Mouse (Mus musculus) hindlimb bud, embryonic 11.5 days (tissue): ENCODE measurements around the gene Drg1.
"Not testable (repeated sequence)": the region's sequence is repeated elsewhere in the genome, so short reads cannot be mapped to it uniquely, and the experiment has no call there.

Experiments
- DNase-seq: peaks from one replicate; pipeline ENCODE4 v3.0.0-alpha.2; 2012; ENCODE audit warnings: low read depth, low spot score; ENCODE audit errors: extremely low spot score

Gene Drg1

DNA sequence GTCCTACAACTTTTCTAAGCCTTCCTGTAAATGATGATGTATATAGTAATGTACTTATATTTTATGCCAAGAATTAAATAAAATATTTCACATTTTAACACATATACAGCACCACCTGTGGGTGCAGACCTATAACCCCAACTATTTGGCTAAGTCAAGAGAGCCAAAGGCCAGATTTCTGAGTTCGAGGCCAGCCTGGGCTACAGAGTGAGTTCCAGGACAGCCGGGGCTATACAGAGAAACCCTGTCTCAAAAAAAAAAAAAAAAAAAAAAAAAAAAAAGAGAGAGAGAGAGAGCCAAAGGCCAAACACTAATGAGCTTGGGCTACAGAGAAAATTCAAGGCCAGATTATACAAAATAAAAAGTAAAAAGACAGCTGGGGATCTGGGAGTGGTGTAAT lies 97.2 kb downstream of the Drg1 start:
- DNase-seq: not testable (repeated sequence)

- DNase-seq: not testable (repeated sequence)
These were observed 98.6 kb downstream of the Drg1 start for GRCm38 (mm10) chr11:3167571-3168001.

- DNase-seq: not testable (repeated sequence)
These were observed 99.1 kb downstream of the Drg1 start for GRCm38 (mm10) chr11:3167129-3167528.

- not testable (repeated sequence) for DNase-seq
These were observed 99.9 kb downstream of the Drg1 start for GRCm38 (mm10) chr11:3166321-3166720.

DNA sequence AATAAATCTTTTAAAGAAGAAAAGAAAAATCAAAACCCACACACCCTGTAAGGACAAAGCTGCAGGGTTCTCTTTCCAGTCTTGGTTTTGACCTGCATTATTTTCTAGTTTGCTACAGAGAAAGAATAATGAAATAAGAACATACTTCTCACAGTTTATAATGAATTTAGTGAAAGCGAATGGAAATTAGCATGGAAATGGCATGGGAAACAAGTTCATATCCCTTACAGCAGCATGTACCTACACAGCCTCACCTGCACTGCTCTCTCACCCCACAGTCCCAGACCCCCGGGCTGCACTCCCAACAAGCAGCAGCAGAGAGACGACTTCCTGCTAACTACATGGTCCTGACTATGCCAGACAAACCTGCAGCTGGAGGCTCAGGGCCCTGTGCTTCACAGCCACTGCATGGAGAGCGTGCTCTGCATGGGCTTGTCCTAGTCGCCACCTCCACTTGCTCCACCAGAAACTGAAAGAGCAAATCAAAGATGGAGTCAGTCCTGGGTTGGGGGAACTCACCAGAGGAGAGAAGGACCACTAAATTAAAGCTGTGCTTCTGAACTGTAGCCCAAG lies 100.9 kb downstream of the Drg1 start:
- DNase-seq: not testable (repeated sequence)

- DNase-seq: not testable (repeated sequence)
These were observed 102.6 kb downstream of the Drg1 start for GRCm38 (mm10) chr11:3163661-3164060.

DNA sequence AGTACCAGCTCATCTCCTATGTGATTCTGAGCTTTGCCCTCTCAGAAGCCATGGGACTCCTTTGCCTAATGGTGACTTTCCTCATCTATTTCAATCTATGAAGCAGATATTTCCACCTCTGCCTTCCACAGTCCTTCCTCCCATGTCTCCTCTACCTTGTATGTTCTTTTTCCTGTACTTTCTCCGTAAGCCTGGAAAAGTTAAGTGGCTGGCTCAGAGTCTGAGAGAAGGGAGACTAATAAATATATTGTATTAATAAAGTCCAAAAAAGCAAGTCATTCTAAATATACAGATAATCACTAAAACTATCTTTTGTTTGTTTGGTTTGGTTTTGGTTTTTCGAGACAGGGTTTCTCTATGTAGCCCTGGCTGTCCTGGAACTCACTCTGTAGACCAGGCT lies 103.1 kb downstream of the Drg1 start:
- DNase-seq: not testable (repeated sequence)

DNA sequence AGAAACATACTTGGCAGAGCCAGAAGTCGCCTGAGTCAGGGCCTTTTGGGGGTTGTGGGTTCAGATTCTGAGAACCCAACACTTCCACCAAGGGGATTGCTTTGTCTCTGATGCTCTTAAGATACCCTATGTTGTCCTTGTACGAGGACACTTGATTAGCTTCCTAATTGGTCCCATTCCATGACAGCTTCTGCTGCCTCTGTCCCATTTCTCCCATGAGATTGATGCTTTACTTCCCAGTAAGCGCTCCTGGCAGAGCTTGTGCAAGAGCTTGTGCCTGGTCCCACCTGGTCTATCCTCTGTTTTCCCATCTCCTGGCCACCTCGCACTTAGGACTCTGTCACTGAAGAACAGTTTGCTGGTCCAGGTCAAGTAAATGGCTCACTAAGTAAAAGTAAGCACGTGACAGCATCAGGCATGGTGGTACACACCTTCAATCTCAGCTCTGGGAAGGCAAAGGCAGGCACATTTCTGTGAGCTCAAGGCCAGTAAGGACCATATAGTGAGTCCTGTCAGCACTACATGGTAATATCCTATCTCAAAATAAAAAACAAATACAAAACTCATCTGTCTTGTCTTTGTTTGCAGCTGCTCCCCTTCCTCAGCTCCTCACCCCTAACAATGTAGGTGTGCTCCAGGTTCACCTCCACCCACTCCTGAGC lies 103.8 kb downstream of the Drg1 start:
- DNase-seq: not testable (repeated sequence)

DNA sequence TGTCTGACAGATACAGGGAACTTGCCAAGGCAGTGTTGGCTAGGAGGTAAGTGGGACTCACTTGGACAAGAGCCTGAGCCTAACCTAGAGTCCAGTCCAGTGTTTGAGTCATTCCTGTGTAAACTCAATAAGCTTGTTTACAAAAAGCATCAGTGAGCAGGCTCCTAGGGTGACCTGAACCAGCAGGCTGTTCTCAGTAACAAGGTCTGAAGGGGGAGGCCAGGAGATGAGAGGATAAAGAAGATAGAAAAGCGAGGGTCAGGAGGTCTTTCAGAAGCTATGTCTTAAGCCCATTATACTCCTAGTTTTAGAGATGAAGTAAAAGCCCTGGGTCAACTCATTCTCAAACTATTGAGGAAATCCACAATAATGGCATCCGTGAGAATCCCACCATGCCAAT lies 104.8 kb downstream of the Drg1 start:
- DNase-seq: not testable (repeated sequence)

- not testable (repeated sequence) for DNase-seq
These were observed 107.4 kb downstream of the Drg1 start for GRCm38 (mm10) chr11:3158800-3159199.

- not testable (repeated sequence) for DNase-seq
These were observed 108.2 kb downstream of the Drg1 start for GRCm38 (mm10) chr11:3157996-3158395.

DNA sequence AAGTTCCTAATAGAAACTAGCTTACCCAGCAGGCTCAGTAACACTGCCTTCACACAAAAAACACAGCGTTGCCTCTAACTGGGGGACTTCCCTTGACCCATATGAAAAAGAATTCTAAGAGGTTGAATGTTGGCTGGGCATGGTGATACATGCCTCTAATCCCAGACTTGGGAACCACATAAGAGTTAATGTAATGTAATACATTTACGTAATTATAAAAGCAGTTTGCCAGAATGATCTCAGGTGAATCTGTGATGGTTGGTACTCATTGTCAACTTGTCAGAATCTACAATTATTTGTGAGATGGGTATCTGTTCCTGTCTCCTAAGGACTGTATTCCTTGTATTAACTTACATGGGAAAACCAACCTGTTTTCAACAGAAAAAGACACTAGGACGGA lies 109.2 kb downstream of the Drg1 start:
- DNase-seq: not testable (repeated sequence)

- not testable (repeated sequence) for DNase-seq
These were observed 112.4 kb downstream of the Drg1 start for GRCm38 (mm10) chr11:3153666-3154397.

DNA sequence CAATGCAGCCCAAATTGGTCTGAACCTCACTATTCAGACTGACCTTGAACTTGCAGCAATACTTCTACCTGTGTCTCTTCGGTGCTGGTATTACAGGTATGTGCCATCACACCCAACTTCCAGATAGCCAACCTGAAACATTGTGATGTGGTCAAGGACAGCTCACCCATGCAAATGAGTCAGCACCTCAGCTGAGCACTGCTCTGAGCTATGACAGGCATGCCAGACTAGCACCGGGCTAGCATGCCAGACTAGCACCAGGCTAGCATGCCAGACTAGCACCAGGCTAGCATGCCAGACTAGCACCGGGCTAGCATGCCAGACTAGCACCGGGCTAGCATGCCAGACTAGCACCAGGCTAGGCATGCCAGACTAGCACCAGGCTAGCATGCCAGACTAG lies 114.9 kb downstream of the Drg1 start:
- DNase-seq: not testable (repeated sequence)

- DNase-seq: not testable (repeated sequence)
These were observed 115.6 kb downstream of the Drg1 start for GRCm38 (mm10) chr11:3150677-3151003.

DNA sequence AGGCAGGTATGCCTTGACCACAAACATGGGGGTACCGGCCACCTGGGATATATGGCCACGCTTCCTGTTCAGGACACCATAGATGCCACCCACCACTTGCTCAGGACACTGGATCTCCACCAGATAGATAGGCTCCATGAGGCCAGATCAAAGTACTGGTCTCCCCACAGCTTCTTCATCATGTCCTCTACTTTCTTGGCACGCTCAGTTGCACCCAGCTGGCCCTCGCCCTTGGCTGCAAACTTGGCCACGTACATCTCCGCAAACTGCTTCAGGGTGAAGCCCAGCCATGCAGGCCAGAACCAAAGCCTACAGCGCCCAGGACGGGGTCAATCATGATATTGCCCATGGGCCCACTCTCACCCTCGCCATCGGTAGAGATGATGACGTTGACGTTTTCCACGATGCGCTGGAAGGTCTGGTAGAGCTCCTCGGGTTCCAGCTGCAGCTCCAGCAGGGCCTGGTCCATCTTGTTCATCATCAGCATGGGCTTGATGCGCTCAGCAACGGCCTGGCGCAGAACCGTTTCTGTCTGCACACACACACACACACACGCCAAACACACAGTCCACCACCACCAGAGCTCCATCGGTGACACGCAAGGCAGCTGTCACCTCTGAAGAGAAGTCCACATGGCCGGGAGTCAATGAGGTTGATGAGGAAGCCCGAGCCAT lies 116.1 kb downstream of the Drg1 start:
- DNase-seq: not testable (repeated sequence)

DNA sequence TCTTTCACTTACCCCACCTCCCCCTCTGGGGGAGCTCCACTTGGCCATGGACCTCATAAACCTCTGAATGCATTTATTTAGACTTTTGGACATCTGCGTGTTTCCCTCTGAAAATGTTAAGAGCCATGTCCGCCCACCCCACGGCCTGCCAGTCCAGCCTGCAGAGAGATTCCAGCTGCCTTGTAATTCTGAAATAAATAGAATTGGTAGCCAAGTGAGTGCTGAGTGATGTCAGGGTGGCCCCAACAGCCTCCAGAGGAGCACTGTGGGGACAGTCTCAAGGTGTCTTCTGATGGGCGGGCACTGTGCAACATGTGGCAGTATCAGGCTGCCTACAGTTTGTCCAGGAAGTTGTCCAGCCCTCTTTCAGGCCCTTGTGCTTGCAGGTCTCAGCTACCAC lies 116.7 kb downstream of the Drg1 start:
- not testable (repeated sequence) for DNase-seq

- DNase-seq: not testable (repeated sequence)
These were observed 119.4 kb downstream of the Drg1 start for GRCm38 (mm10) chr11:3146806-3147205.

- DNase-seq: not testable (repeated sequence)
These were observed 120.7 kb downstream of the Drg1 start for GRCm38 (mm10) chr11:3145359-3146165.

DNA sequence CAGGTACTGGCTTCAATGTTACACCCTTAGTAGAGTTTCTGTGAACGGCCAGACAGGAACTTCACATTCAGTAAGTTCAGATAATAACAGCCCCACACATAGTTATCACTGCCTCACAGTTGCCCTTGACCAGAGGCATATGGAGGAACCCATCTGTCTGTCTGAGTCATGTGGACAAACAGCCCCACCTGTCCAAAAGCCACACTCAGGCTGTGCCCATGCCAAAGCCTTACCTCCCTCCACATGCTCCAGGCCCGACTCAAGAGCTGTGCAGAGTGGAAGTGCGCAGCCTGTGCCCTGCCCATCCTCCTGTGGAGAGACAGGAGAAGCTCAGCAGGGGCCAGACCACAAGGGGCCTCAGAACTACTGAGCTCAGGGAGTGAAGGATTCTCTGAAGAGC lies 122.2 kb downstream of the Drg1 start:
- DNase-seq: not testable (repeated sequence)

DNA sequence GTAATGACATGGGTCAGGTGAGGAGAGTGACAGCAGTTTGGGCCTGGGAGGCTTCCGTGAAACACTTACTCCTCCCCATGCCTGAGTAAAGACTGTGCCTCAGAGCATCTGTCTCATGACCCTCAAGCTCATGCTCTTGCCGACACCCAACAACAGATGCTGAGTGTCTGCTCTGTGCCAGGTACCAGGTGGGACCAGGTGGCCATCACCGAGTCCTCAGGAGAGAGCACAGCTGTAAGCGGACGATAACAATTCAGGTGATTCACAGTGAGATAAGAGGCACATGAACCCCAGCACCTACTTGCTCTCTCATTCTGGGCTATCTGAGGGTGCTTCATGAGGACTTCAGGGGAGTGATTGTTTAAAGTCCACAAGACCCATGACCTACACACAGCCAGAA lies 123.8 kb downstream of the Drg1 start:
- not testable (repeated sequence) for DNase-seq
